Mouse (Mus musculus) Patski (cell line): ENCODE data around the gene Apod. TPM values are rescaled to one million over a fixed set of nuclear protein-coding genes. Genes with fewer than 3 reads are reported as not detected.
"Not testable (repeated sequence)": the region's sequence is repeated elsewhere in the genome, so short reads cannot be mapped to it uniquely, and the experiment has no call there.

Source experiments
- ATAC-seq: fragments of 100-300 bp; one replicate; pipeline ENCODE4 v1.8.0; 2021
- CTCF ChIA-PET: fragments of 350-600 bp; sonication (Branson Sonifier 250); formaldehyde crosslinking; loops from one replicate; lab custom pipeline; 2022; ENCODE audit warnings: inconsistent platforms; lab: Charles Lee
- POLR2A ChIA-PET: fragments of 350-600 bp; sonication (Branson Sonifier 250); formaldehyde crosslinking; loops from one replicate; lab custom pipeline; 2022; ENCODE audit warnings: antibody characterized with exemption, inconsistent platforms; lab: Charles Lee
- DNase-seq: peaks from one replicate; pipeline ENCODE4 v3.0.0-alpha.2; 2011; ENCODE audit warnings: low read depth, low spot score
- H3K27me3 ChIP-seq: fragments of 371-371 bp; one replicate; pipeline ENCODE4 v1.5.1; 2021
- CTCF ChIP-seq: fragments of 100-300 bp; IDR thresholded peaks from one replicate; pipeline ENCODE4 v1.5.1; 2021
- in situ Hi-C: fragments of 300-500 bp; cut with MboI; formaldehyde crosslinking; loops from 3 replicates; pipeline ENCODE4 v1.11.1; 2018; ENCODE audit warnings: low pct_unique_long_range_greater_than_20kb, mixed read lengths
- polyA plus RNA-seq: library from polyadenylated mRNA; unstranded; gene quantifications from one replicate; pipeline ENCODE4 v1.2.3, GENCODE M21; 2021

Gene Apod
- polyA plus RNA-seq, 1 experiment from 2014 or later = not detected

GRCm38 (mm10) chr16:31325120-31325519 lies 10.5 kb upstream of the Apod start:
- in situ Hi-C loops = no loop called here
- POLR2A ChIA-PET = no interaction called here
- H3K27me3 ChIP-seq = no peaks in the 10 kb centered on the region
- TF ChIP-seq CTCF = no peak
- DNase-seq (no peak), ATAC-seq (no peak)
- CTCF ChIA-PET = no interaction called here

GRCm38 (mm10) chr16:31321501-31321900 lies 6.9 kb upstream of the Apod start:
- ChIA-PET CTCF (no interaction called here), POLR2A (no interaction called here)
- no peak for TF ChIP-seq CTCF
- DNase-seq (no peak), ATAC-seq (no peak)
- H3K27me3 ChIP-seq = no peaks in the 10 kb centered on the region
- in situ Hi-C loops = no loop called here

- ATAC-seq (no peak), DNase-seq (no peak)
- TF ChIP-seq CTCF = no peak
- in situ Hi-C loops = no loop called here
- H3K27me3 ChIP-seq = no peaks in the 10 kb centered on the region
- CTCF ChIA-PET = no interaction called here
- POLR2A ChIA-PET = no interaction called here
Measured at GRCm38 (mm10) chr16:31320954-31321353, 6.3 kb upstream of the Apod start.

- in situ Hi-C loops, H3K27me3 ChIP-seq, DNase-seq, ATAC-seq, POLR2A ChIA-PET: not testable (repeated sequence)
- CTCF ChIA-PET = interaction anchor here (1.0 kb wide), 1 partner anchor 20 kb away, joined by 3 read pairs; no protein-coding TSS in a partner anchor
Measured at GRCm38 (mm10) chr16:31319723-31320122, 5.1 kb upstream of the Apod start.

- ChIA-PET POLR2A (no interaction called here), CTCF (interaction anchor here (1.0 to 1.5 kb wide), 3 partner anchors 11 to 20 kb away, joined by 3 to 5 read pairs (median 3); no protein-coding TSS in a partner anchor)
- TF ChIP-seq CTCF = no peak
- H3K27me3 ChIP-seq = no peaks in the 10 kb centered on the region
- ATAC-seq = no peak
- in situ Hi-C loops = no loop called here
- no peak for DNase-seq
Measured at GRCm38 (mm10) chr16:31319316-31319715, 4.7 kb upstream of the Apod start.

GRCm38 (mm10) chr16:31318418-31318817 lies 3.8 kb upstream of the Apod start:
- ATAC-seq (no peak), DNase-seq (no peak)
- ChIA-PET POLR2A (no interaction called here), CTCF (interaction anchor here (1.2 to 1.5 kb wide), 2 partner anchors 12 to 19 kb away, joined by 3 to 5 read pairs; no protein-coding TSS in a partner anchor)
- no peaks in the 10 kb centered on the region for H3K27me3 ChIP-seq
- TF ChIP-seq CTCF = no peak
- in situ Hi-C loops = no loop called here

GRCm38 (mm10) chr16:31316246-31317143 lies 1.9 kb upstream of the Apod start:
- CTCF ChIA-PET, POLR2A ChIA-PET, ATAC-seq, DNase-seq, H3K27me3 ChIP-seq, in situ Hi-C loops: not testable (repeated sequence)

- no peaks in the 10 kb centered on the region for H3K27me3 ChIP-seq
- in situ Hi-C loops = no loop called here
- DNase-seq = no peak
- no peak for ATAC-seq
- ChIA-PET CTCF (no interaction called here), POLR2A (interaction anchor here (0.6 kb wide), 1 partner anchor 503 kb away, joined by 3 read pairs; no protein-coding TSS in a partner anchor)
- TF ChIP-seq CTCF = no peak
Measured at GRCm38 (mm10) chr16:31315294-31315693, 686 bp upstream of the Apod start.

- POLR2A ChIA-PET = no interaction called here
- in situ Hi-C loops = no loop called here
- no peaks in the 10 kb centered on the region for H3K27me3 ChIP-seq
- no peak for TF ChIP-seq CTCF
- ATAC-seq (no peak), DNase-seq (no peak)
- CTCF ChIA-PET = no interaction called here
Measured at GRCm38 (mm10) chr16:31313611-31314010, 997 bp downstream of the Apod start.

- CTCF ChIA-PET = interaction anchor here (0.9 kb wide), 1 partner anchor 13 kb away, joined by 3 read pairs; no protein-coding TSS in a partner anchor
- no peak for ATAC-seq
- no peaks in the 10 kb centered on the region for H3K27me3 ChIP-seq
- POLR2A ChIA-PET = no interaction called here
- DNase-seq = no peak
- in situ Hi-C loops = no loop called here
- no peak for TF ChIP-seq CTCF
Measured at GRCm38 (mm10) chr16:31312296-31312695, 2.3 kb downstream of the Apod start.
